Mouse (Mus musculus): ENCODE results near the gene Acvr2a.
A peak's percentile ranks its signal among the peaks of the same experiment; 100 is the strongest.
"Not testable (repeated sequence)": the region's sequence is repeated elsewhere in the genome, so short reads cannot be mapped to it uniquely, and the experiment has no call there.

Gene Acvr2a

DNA sequence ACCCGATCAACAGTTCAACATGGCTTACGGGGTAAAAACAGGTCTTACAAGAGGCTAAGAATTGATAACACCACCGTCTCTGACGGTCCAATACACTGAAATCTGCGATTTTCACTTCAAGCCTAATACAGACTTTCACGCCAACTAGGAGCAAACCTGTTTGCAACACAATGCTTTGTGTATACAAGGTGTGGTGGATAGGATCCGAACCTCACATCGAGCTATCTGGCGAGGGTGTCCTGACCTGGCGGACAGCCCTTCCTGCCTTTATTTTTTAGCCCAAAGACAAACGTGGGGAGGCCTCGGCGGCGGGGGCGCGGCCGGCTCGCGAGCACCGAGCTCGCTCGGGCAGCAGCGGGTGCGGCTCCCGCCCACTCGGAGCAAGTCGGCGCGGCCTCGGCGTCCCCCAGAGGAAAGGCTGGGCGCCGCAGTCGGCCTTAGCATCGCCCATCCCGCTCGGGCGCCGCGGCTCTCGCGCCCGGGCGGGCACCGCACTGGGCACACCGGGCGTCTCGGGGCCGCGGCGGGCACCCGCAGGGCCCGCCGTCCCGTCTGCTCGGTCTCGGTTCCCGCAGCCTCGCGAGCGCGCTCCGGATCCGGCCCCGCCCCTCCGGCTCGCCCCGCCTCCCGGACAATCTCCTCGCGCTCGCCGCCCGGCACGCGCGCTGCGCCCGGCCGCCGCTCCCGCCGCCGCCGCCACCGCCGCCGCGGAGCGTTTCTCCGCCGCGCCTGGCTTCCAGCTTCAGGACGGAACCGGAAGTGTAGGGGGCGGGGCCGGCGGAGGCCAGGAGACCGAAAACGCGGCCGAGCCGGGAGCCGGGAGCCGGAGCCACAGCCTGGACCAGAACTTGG is at the start of gene Acvr2a:
Acvr2a (plus strand) TSS at position 739 of the 852 bp plus-strand sequence.
- DNase-seq, result peak; percentile 92

GRCm38 (mm10) chr2:48766513-48766912 is 47.4 kb upstream of the Acvr2a start:
- DNase-seq, result no peak

- no peak for DNase-seq
Measured at GRCm38 (mm10) chr2:48767778-48768177, 46.1 kb upstream of the Acvr2a start.

DNA sequence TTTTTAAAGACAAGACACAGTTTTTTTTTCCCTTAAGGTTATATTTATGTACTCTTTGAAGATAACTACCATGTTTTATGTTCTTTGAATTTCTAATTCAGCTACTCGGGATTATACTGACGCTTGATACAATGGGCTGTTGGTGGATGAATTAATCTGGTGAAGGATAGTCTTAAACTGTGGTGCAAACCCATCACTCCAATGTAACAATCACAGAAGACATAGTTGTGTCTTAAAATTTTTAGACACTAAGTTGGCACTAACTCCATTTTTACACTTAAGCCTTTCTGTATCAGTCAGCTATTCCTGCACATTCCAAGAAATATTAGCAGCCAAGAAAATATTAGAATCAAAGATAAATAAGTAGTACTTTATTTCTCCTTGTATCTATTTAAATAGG is 45.7 kb upstream of the Acvr2a start:
- DNase-seq, result no peak

DNA sequence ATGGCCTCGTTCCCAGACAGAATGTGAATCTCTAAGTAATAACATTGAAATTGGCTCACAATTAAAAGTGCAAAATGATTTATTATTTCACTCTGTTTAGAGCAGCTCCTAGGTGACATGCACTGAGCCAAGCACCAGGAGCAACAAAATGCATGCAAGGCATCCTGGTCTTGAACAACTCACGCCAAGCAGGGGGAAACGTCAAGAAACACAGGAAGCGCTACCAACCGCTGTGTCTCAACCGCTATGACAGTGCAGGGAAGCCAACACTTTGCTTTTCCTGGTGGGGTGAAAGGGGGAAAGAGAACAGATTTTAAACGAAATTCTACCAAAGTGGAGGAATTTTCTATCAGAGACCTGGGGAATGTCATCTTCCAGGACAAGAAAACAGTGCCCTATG is 43.8 kb upstream of the Acvr2a start:
- DNase-seq, result no peak

DNA sequence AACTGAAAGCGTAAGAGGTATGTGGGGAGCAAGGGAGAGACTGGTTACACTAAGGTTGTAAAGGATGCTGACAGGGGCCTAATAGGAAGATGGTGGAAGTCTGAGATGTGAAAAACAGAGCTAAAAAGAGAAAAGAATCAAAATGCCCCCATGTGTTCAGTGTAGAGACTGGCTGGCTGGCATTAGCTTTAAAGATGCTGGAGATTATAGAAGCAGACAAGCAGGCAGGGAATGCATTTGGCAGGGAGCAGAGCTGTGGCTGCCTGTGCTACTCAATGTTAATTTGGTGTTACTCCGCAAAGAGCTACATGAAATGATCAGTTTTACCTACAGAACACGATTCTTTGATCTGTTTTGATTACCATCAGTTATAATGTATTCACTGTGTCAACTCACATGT is 43.3 kb upstream of the Acvr2a start:
- no peak for DNase-seq

- DNase-seq, result no peak
Measured at GRCm38 (mm10) chr2:48775281-48775680, 38.6 kb upstream of the Acvr2a start.

- DNase-seq, result no peak
Measured at GRCm38 (mm10) chr2:48788901-48789300, 25.0 kb upstream of the Acvr2a start.

GRCm38 (mm10) chr2:48814223-48815038 is 522 bp downstream of the Acvr2a start:
- peak; percentile 37 for DNase-seq

DNA sequence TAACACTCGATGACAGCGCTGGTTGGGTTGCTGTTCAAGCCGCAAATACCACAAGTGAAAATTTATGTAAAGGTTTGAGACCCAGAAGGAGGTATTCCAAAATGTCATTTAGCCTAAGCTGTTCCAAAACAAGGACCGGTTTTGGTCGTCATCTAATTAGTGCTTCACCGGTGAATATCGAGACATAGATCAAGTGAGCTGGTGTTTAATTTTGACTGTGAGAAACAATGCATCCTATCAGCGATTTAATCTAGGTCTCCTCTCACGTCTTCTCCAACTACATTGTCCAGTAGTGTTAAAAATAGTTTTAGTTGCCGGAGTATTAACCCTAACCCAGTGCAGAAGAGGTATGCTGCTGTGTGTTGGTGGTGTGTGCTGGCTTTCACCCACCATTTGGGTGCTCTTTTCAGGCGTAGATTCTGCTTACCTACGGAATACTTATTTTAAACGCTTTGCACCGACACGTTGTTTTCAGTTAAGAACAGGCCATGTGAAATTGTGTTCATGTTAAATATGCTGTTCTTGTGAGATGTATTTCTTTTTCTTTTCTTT is 1.2 kb downstream of the Acvr2a start:
- DNase-seq, result no peak

GRCm38 (mm10) chr2:48816141-48817028 is 2.5 kb downstream of the Acvr2a start:
- no peak for DNase-seq

GRCm38 (mm10) chr2:48825878-48826277 is 12.0 kb downstream of the Acvr2a start:
- no peak for DNase-seq

GRCm38 (mm10) chr2:48826380-48826779 is 12.5 kb downstream of the Acvr2a start:
- no peak for DNase-seq

GRCm38 (mm10) chr2:48830492-48830891 is 16.6 kb downstream of the Acvr2a start:
- no peak for DNase-seq

- DNase-seq, result no peak
Measured at GRCm38 (mm10) chr2:48832305-48832704, 18.4 kb downstream of the Acvr2a start.

- no peak for DNase-seq
Measured at GRCm38 (mm10) chr2:48833884-48834450, 20.1 kb downstream of the Acvr2a start.

DNA sequence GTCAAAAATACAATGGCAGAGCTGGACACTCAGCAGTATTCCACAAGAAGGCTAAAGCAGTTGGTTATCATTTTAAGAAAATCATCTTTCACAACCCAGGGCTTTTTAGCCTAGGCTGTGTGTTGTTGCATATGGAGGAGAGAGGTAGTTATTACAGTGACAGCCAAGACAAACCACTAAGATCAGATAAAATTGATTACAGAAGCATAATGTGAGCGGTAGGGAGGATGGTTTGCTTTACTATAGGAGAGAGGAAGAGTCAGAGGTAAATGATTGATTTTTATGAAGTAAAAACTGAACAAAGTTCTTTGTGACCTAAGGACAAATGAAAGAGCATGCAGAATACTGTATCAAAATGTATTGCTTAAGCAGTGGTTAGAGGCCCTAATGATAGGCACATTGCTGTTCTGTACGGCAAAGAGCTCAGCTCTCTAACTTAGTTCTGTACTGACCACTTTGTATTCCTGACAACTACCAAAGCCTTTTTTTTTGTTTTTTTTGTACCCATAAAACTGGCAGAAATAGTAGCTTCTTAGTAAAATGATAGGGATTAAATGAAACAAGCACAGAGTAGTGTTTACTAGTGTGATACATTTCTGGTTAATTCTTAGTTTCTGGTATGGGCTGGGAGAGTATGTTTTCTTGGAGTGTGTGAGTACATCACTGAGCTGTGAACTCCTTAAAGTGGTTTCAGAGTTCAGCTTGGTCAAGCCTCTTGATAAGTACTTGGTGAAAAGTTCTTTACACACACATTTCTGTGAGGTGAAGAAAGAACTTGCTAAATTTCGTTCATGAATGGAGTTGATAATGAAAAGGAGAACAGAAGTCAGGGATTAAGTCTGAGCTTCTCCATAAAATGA is 27.9 kb downstream of the Acvr2a start:
- DNase-seq, result no peak

GRCm38 (mm10) chr2:48846689-48847398 is 32.9 kb downstream of the Acvr2a start:
- no peak for DNase-seq

DNA sequence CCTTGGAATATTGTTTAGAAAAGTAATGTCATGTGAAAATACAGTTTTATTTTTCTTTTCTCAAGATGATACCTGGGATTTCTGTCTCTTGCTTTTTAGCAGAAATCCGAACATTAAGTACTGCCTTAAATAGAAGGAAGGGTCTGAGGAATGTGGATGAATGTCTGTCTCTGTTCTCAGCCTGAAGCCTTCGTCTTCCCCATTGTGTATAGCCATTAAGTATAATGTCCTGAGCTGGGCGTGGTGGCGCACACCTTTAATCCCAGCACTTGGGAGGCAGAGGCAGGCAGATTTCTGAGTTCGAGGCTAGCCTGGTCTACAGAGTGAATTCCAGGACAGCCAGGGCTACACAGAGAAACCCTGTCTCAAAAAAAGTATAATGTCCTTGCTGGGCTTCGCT is 51.7 kb downstream of the Acvr2a start:
- DNase-seq, result not testable (repeated sequence)

- no peak for DNase-seq
Measured at GRCm38 (mm10) chr2:48868199-48868913, 54.4 kb downstream of the Acvr2a start.
